Mouse (Mus musculus) spleen, adult 2 months (tissue): Measurements from ENCODE around the gene Prpf3. TPM values are rescaled to one million over a fixed set of nuclear protein-coding genes. Genes with fewer than 3 reads are reported as not detected.
"Not testable (repeated sequence)": the region's sequence is repeated elsewhere in the genome, so short reads cannot be mapped to it uniquely, and the experiment has no call there.

Experiments
- DNase-seq, 2 experiments: peaks; one replicate each; pipeline versions ENCODE4 v3.0.0 to v3.0.0-alpha.2; 2012 to 2021; ENCODE audit warnings: low spot score in 2 of 2, low read depth in 1 of 2
- H3K27ac ChIP-seq: fragments of 200-500 bp; 2 replicates; pipeline ENCODE4 v1.5.1; 2012; ENCODE audit warnings: low read length, inconsistent platforms; ENCODE audit not compliant: insufficient read depth
- H3K27me3 ChIP-seq: fragments of 200-500 bp; 2 replicates; pipeline ENCODE4 v1.6.1; 2012; ENCODE audit warnings: mild to moderate bottlenecking, moderate library complexity, low read length, inconsistent platforms; ENCODE audit not compliant: control insufficient read depth, insufficient read depth
- H3K36me3 ChIP-seq: fragments of 200-500 bp; 2 replicates; pipeline ENCODE4 v1.6.1; 2012; ENCODE audit warnings: mild to moderate bottlenecking, low read length, inconsistent platforms; ENCODE audit not compliant: control insufficient read depth, insufficient read depth
- H3K4me1 ChIP-seq: fragments of 200-500 bp; 2 replicates; pipeline ENCODE4 v1.6.1; 2011; ENCODE audit warnings: inconsistent platforms; ENCODE audit not compliant: control insufficient read depth, insufficient read depth, insufficient read length
- H3K4me3 ChIP-seq: fragments of 200-500 bp; 2 replicates; pipeline ENCODE4 v1.5.1; 2011; ENCODE audit warnings: mild to moderate bottlenecking, inconsistent platforms; ENCODE audit not compliant: insufficient read depth, insufficient read length; ENCODE audit errors: extremely low read depth
- CTCF ChIP-seq: fragments of 200-500 bp; IDR thresholded peaks from 2 replicates; pipeline ENCODE4 v1.5.1; 2011; ENCODE audit warnings: mild to moderate bottlenecking, inconsistent platforms; ENCODE audit not compliant: insufficient read depth, insufficient read length, insufficient replicate concordance; ENCODE audit errors: extremely low read depth
- POLR2A ChIP-seq: fragments of 200-500 bp; IDR thresholded peaks from 2 replicates; pipeline ENCODE4 v1.6.1; 2011; ENCODE audit warnings: low read depth, low read length, inconsistent platforms
- whole genome bisulfite sequencing: fragments of 180-500 bp; shearing (Covaris S2); methylation state at CpG from one replicate; pipeline ENCODE4 v1.1.7; 2018; 5-methylcytosine and 5-hydroxymethylcytosine counted together
- polyA plus RNA-seq: library from polyadenylated mRNA; depleted of rRNA; stranded (reverse); fragments of >200 nt; gene quantifications from 2 replicates; pipeline ENCODE4 v1.2.3, GENCODE M21; 2012

The Prpf3 gene
- polyA plus RNA-seq, 1 experiment, result 12.1 TPM

- peaks cover 8% of the 10 kb centered on the region for H3K27me3 ChIP-seq
- H3K4me1 ChIP-seq, result 0 out of 2 replicates have a peak, but pooled peaks cover 3% of the 10 kb centered on the region
- WGBS, result 66% methylated on average over 13 of the region's 13 CpGs
- no peak overlapping the region for H3K27ac ChIP-seq
- TF ChIP-seq CTCF (no peak), POLR2A (no peak)
- H3K36me3 ChIP-seq, result no peaks in the 10 kb centered on the region
- DNase-seq, result no peak
- H3K4me3 ChIP-seq, result no peak overlapping the region
These were observed 44.3 kb upstream of the Prpf3 start for GRCm38 (mm10) chr3:95899800-95900524.

DNA sequence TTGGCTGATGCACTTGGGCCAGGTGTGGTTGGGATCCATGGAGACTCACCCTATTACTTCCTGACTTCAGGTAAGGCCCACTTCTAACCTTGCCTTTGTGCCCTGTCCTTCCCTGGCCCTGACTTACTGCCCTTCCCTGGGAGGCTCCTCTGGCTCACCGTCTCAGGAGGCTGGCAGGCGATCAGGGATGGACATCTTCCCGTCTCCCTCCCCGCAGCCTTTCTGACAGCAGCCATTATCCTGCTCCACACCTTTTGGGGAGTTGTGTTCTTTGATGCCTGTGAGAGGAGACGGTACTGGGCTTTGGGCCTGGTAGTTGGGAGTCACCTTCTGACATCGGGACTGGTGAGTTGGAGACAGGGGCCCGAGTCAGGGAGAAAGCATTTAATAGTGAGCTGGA is 39.8 kb upstream of the Prpf3 start:
- WGBS, result 95% methylated on average over 7 of the region's 7 CpGs
- not testable (repeated sequence) for H3K27me3 ChIP-seq, H3K4me3 ChIP-seq, DNase-seq, H3K27ac ChIP-seq, H3K36me3 ChIP-seq
- peaks cover 14% of the 10 kb centered on the region; the same call in 1 of the 2 replicates for H3K4me1 ChIP-seq

DNA sequence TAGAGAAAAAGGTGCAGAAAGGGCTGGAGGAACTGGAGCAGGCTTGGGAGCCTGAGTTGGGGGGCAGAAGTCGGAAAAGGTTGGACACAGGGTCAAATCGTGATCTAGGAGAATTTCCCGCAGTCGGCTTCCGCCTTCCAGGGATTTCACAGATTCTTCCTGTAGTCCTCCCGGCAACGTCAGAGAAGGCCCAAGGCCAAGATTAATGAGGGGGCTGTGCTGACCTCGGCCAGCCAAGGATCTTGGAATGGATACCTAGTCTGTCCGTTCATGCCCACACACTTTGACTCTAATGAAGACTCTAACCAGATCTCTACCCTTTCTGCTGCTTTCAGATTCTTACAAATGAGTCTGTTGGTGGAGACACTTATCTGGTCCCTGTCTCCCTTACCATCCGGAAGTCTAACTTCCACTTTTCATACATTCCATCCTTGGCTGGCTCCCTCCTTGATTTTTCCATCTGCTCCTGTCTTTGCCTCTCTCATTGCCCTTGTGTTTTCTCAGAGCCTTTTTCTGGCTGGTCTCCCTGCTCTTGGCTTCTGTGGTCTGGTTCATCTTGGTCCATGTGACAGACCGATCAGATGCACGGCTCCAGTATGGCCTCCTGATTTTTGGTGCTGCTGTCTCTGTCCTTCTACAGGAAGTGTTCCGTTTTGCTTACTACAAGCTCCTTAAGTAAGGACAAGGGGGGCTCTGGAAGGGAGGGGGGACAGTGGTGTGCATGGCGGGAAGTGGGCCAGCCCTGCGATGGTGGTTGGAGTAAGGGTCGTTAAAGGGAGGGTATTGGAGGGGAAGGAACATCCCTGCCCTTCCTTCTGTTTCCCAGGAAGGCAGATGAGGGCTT is 38.9 kb upstream of the Prpf3 start:
- DNase-seq, result peak in 1 of 2 experiments; percentile 11
- H3K27ac ChIP-seq, result peak overlapping the region; percentile 68
- H3K4me1 ChIP-seq, result peaks cover 14% of the 10 kb centered on the region; the same call in 1 of the 2 replicates
- H3K27me3 ChIP-seq, result no peaks in the 10 kb centered on the region
- 7% methylated on average over 16 of the region's 16 CpGs for WGBS
- peak overlapping the region; percentile 65 for H3K4me3 ChIP-seq
- no peaks in the 10 kb centered on the region for H3K36me3 ChIP-seq
- TF ChIP-seq CTCF, result no peak
- no peak for TF ChIP-seq POLR2A

DNA sequence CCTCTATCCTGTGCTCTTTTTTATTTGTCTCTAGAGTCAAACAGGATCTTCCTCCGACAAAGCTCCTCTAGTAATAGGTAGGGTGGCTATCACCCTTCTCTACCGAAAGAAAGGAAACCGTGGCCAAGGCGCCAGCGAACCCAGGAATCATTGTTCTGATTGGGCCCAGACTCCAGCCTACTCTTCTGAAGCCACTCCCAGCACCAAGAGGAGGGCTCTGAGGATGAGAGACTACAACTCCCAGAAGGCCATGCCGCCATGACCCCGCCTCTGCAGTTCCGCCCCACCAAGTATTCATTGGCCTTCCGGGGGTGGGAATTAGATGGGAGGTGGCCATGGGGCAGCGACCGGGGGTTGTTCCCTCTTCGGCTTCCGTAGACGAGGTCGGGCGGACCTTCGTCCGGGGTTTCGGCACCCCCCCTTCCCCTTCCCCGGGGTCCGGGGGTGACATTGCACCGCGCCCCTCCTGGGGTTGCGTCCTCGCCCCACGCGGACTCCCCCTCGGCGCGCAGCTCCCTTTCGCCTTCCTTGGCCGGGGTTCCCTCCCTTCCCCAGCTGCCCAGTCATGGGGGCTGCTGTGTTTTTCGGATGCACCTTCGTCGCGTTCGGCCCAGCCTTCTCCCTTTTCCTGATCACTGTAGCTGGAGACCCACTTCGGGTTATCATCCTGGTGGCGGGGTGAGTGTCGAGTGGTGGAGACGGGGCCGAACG is 38.1 kb upstream of the Prpf3 start, which contains the start of gene Aph1a:
Aph1a (plus strand) TSS at position 364 of the 711 bp plus-strand sequence.
- DNase-seq, result peak; percentile 95

GRCm38 (mm10) chr3:95893126-95893525 is 37.4 kb upstream of the Prpf3 start:
- Histone ChIP-seq H3K36me3 (0 out of 2 replicates have a peak, but pooled peaks cover 1% of the 10 kb centered on the region), H3K4me3 (0 out of 2 replicates have a peak overlapping the region, but pooled peaks have one; percentile 32), H3K27me3 (no peaks in the 10 kb centered on the region), H3K4me1 (peaks cover 14% of the 10 kb centered on the region; the same call in 1 of the 2 replicates), H3K27ac (peak overlapping the region; percentile 71)
- no peak for DNase-seq
- TF ChIP-seq CTCF (no peak), POLR2A (no peak)
- WGBS, result 8% methylated on average over 7 of the region's 7 CpGs

More for the DNA sequence above, 38.1 kb upstream of the Prpf3 start, which contains the start of gene Aph1a:
- peak; percentile 24; the same call in 1 of the 2 replicates for TF ChIP-seq POLR2A
- Histone ChIP-seq H3K4me3 (peak within 1 kb of the TSS; percentile 65), H3K27ac (peak within 1 kb of the TSS; percentile 71), H3K4me1 (peaks cover 14% of the 10 kb centered on the region; the same call in 1 of the 2 replicates)
- H3K27me3 ChIP-seq, H3K36me3 ChIP-seq: not testable (repeated sequence)
- WGBS, result 1% methylated on average over 28 of the region's 43 CpGs

- WGBS, result 33% methylated on average over 11 of the region's 11 CpGs
- H3K4me3 ChIP-seq, result peak overlapping the region; percentile 62; the same call in 1 of the 2 replicates
- TF ChIP-seq POLR2A (no peak), CTCF (no peak)
- H3K27ac ChIP-seq, result peak overlapping the region; percentile 88
- DNase-seq, result no peak
- H3K36me3 ChIP-seq, result peaks cover 5% of the 10 kb centered on the region
- H3K4me1 ChIP-seq, result peaks cover 14% of the 10 kb centered on the region; the same call in 1 of the 2 replicates
- no peaks in the 10 kb centered on the region for H3K27me3 ChIP-seq
These were observed 36.7 kb upstream of the Prpf3 start for GRCm38 (mm10) chr3:95892066-95893052.
